Mouse (Mus musculus) hindbrain, embryonic 11.5 days (tissue): Measurements from ENCODE around the gene Axin2. TPM values are rescaled to one million over a fixed set of nuclear protein-coding genes. Genes with fewer than 3 reads are reported as not detected.

ENCODE experiments used
- ATAC-seq: fragments of 200-750 bp; cut with Nextera tagmentation; 2 replicates; pipeline ENCODE4 v1.8.0; 2017; ENCODE audit warnings: mild to moderate bottlenecking, moderate TSS enrichment, moderate library complexity; ENCODE audit not compliant: low FRiP score
- DNase-seq: peaks from one replicate; pipeline ENCODE4 v3.0.0-alpha.2; 2015; ENCODE audit warnings: low spot score
- H3K27ac ChIP-seq: fragments of 300-500 bp; sonication (generic); 2 replicates; pipeline ENCODE4 v1.5.1; 2014; ENCODE audit warnings: mild to moderate bottlenecking, low read depth, low read length
- H3K27me3 ChIP-seq: fragments of 300-500 bp; sonication (generic); 2 replicates; pipeline ENCODE4 v1.6.1; 2014; ENCODE audit warnings: mild to moderate bottlenecking, low read length, moderate library complexity, mixed read lengths; ENCODE audit not compliant: control insufficient read depth, insufficient read depth
- H3K36me3 ChIP-seq: fragments of 300-500 bp; sonication (generic); 2 replicates; pipeline ENCODE4 v1.6.1; 2014; ENCODE audit warnings: mild to moderate bottlenecking, low read length, moderate library complexity, mixed read lengths; ENCODE audit not compliant: control insufficient read depth, insufficient read depth
- H3K4me1 ChIP-seq: fragments of 300-500 bp; sonication (generic); replicated peaks from 2 replicates; pipeline ENCODE4 v1.6.1; 2014; ENCODE audit warnings: low read length, mixed read lengths; ENCODE audit not compliant: control insufficient read depth, insufficient read depth
- H3K4me2 ChIP-seq: fragments of 300-500 bp; sonication (generic); replicated peaks from 2 replicates; pipeline ENCODE4 v1.6.1; 2014; ENCODE audit warnings: mild to moderate bottlenecking, low read depth, low read length
- H3K4me3 ChIP-seq: fragments of 300-500 bp; sonication (generic); 2 replicates; pipeline ENCODE4 v1.5.1; 2014; ENCODE audit warnings: low read depth, low read length
- H3K9ac ChIP-seq: fragments of 300-500 bp; sonication (generic); 2 replicates; pipeline ENCODE4 v1.6.1; 2014; ENCODE audit warnings: low read depth, low read length
- H3K9me3 ChIP-seq: fragments of 300-500 bp; sonication (generic); 2 replicates; pipeline ENCODE4 v1.6.1; 2016; ENCODE audit warnings: low read length; ENCODE audit not compliant: control insufficient read depth
- WGBS: fragments of 180-500 bp; shearing (Covaris S2); extraction: QIAGEN DNeasy Blood & Tissue Kit; methylation state at CpG from one replicate; pipeline ENCODE4 v1.1.7; 2014; 5-methylcytosine and 5-hydroxymethylcytosine counted together
- polyA plus RNA-seq: library from polyadenylated mRNA; unstranded; fragments of >200 nt; fragmentation: Nextera tagmentation; extraction: Ambion mirVana; gene quantifications from 2 replicates; pipeline ENCODE4 v1.2.1, GENCODE M21; 2014

Gene Axin2
- polyA plus RNA-seq, 1 experiment from 2014 or later = 26.5 TPM

DNA sequence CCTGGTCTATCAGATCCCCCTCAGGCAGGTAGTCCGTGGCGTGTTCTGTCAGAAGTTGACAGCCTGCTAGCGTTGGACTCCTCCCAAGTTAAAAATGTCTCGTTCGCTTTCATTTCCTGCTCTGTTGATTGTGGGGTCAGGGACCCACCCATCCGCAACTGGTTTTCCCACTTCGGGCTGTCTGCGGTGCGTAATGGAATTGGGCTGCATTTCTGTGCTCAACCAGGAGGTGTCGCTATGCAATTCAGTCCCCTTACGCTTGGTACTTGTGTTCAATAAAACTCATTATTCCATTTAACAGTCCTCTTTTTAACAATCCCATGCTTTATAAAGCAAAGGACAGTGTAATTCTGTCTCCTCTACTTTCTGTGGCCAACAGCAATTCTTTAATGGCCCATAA, 31.0 kb upstream of the Axin2 start:
- Histone ChIP-seq H3K9ac (no peak overlapping the region), H3K27ac (no peak overlapping the region), H3K4me3 (no peak overlapping the region), H3K27me3 (no peaks in the 10 kb centered on the region), H3K9me3 (no peaks in the 10 kb centered on the region), H3K4me2 (no peak overlapping the region), H3K4me1 (no peaks in the 10 kb centered on the region), H3K36me3 (no peaks in the 10 kb centered on the region)
- 53% methylated on average over 11 of the region's 11 CpGs for WGBS
- ATAC-seq (no peak), DNase-seq (peak; percentile 59)

DNA sequence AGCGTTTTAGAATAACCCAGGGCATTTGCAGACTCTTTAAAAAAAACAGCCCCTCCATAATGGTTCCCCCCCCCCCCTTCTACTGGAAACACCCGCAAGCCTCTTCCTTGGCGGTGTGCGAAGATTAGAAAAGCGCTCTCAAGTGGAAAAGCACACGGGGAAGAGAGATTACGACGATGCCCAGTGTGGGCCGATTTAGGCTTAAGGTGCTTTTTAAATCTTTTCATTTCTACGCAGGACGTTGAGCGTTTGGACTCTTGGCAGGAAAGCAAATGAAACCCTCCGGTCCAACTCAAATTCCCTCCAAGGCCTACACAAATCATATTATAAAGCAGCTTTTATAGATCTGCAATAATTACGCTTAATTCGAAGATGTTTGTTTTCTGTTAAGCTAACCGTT, 29.6 kb upstream of the Axin2 start:
- no peaks in the 10 kb centered on the region for H3K9me3 ChIP-seq
- H3K36me3 ChIP-seq = no peaks in the 10 kb centered on the region
- H3K4me1 ChIP-seq = 0 out of 2 replicates have a peak, but pooled peaks cover 2% of the 10 kb centered on the region
- H3K27me3 ChIP-seq = no peaks in the 10 kb centered on the region
- no peak overlapping the region for H3K27ac ChIP-seq
- DNase-seq (no peak), ATAC-seq (peak; percentile 34)
- peak overlapping the region; percentile 47 for H3K4me2 ChIP-seq
- peak overlapping the region; percentile 24; the same call in 1 of the 2 replicates for H3K9ac ChIP-seq
- H3K4me3 ChIP-seq = peak overlapping the region; percentile 21; the same call in 1 of the 2 replicates
- WGBS = 24% methylated on average over 16 of the region's 16 CpGs

DNA sequence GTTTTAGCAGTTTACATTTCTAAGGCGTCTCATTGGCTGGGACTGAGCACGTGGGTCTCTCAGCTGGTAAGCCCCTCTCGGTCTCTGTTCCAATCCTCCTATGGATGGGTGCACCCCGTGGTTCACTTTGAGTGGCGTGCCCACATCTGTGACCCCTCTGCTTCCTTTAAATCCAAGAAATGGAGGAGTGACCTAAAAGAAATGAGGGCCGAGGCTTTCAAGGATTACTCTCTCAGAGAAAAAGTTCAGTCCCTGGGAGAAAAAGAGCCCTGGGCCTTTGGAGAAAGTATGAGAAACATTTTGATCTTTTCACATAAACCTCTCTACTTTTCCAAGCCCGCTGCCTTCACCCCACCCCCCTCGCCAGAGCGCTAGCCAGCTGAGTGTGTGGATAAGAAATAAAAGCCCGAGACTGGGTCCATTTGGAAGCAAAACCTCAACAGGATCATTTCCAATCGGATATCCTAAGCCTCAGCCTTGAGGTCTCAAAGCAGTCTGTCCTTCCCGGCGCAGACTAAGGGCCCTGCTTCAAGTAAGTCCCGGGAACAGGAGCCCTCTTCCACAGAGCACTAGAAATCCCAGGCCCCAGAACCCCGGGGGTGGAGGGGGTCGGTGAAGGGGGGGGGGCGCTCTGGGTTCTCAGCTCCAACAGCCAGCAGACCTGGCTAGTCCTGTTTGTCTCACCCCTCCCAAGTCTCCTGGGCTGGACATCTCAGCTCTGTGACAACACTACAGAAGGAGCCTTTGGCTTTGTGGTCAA, 28.9 kb upstream of the Axin2 start:
- Histone ChIP-seq H3K36me3 (no peaks in the 10 kb centered on the region), H3K27me3 (no peaks in the 10 kb centered on the region), H3K9me3 (no peaks in the 10 kb centered on the region), H3K4me1 (0 out of 2 replicates have a peak, but pooled peaks cover 2% of the 10 kb centered on the region), H3K27ac (peak overlapping the region; percentile 11), H3K9ac (peak overlapping the region; percentile 3; the same call in 1 of the 2 replicates), H3K4me3 (peak overlapping the region; percentile 21), H3K4me2 (peak overlapping the region; percentile 47)
- ATAC-seq (peak; percentile 95), DNase-seq (peak; percentile 73)
- 3% methylated on average over 17 of the region's 17 CpGs for WGBS

DNA sequence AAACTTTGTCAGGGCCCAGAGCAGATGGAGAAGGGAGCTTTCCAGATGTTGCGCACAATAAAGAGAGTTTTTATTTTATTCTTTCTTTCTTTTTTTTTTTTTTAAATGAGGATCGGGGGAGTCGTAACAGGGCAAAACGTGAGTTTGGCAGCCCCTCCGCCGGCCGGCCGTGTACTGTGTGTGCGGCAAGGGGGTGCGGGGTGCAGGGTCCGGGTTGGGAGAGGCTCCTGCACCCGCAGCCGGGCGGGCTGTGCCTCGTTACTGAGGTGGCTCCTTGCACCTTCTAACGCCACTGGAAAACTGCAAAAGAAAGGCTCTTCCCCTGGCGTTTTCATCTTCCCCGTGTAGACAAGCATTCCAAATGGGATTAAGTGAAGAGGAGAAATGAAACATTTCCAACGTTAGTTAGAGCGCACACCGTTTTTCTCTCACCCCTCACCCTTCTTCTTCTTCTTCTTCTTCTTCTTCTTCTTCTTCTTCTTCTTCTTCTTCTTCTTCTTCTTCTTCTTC, 28.2 kb upstream of the Axin2 start:
- H3K36me3 ChIP-seq = no peaks in the 10 kb centered on the region
- H3K4me1 ChIP-seq = 0 out of 2 replicates have a peak, but pooled peaks cover 2% of the 10 kb centered on the region
- no peaks in the 10 kb centered on the region for H3K9me3 ChIP-seq
- no peak for ATAC-seq
- H3K9ac ChIP-seq = peak overlapping the region; percentile 28; the same call in 1 of the 2 replicates
- no peak for DNase-seq
- H3K27ac ChIP-seq = peak overlapping the region; percentile 11; the same call in 1 of the 2 replicates
- peak overlapping the region; percentile 47 for H3K4me2 ChIP-seq
- no peaks in the 10 kb centered on the region for H3K27me3 ChIP-seq
- WGBS = 4% methylated on average over 21 of the region's 21 CpGs
- peak overlapping the region; percentile 21 for H3K4me3 ChIP-seq

DNA sequence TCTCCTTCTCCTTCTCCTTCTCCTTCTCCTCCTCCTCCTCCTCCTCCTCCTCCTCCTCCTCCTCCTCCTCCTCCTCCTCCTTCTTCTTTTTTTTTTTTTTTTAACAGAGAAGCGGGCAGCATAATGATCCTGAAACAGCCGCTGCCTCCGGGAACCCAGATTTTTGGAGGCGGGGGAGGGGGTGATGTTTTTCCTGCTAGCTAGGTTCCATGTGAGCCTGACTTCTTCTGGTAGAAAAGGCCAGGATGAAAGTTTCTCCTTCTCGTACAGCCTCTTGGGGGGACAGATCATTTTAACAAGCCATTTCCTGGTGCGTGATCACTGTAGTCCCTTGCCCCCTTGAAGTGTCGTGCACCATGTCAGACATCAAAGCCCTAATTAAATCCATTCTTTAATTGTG, 27.7 kb upstream of the Axin2 start:
- H3K27ac ChIP-seq = no peak overlapping the region
- no peak overlapping the region for H3K9ac ChIP-seq
- 0 out of 2 replicates have a peak, but pooled peaks cover 2% of the 10 kb centered on the region for H3K4me1 ChIP-seq
- ATAC-seq (no peak), DNase-seq (no peak)
- WGBS = 2% methylated on average over 7 of the region's 7 CpGs
- H3K4me2 ChIP-seq = no peak overlapping the region
- no peaks in the 10 kb centered on the region for H3K9me3 ChIP-seq
- no peaks in the 10 kb centered on the region for H3K36me3 ChIP-seq
- H3K4me3 ChIP-seq = no peak overlapping the region
- H3K27me3 ChIP-seq = no peaks in the 10 kb centered on the region

DNA sequence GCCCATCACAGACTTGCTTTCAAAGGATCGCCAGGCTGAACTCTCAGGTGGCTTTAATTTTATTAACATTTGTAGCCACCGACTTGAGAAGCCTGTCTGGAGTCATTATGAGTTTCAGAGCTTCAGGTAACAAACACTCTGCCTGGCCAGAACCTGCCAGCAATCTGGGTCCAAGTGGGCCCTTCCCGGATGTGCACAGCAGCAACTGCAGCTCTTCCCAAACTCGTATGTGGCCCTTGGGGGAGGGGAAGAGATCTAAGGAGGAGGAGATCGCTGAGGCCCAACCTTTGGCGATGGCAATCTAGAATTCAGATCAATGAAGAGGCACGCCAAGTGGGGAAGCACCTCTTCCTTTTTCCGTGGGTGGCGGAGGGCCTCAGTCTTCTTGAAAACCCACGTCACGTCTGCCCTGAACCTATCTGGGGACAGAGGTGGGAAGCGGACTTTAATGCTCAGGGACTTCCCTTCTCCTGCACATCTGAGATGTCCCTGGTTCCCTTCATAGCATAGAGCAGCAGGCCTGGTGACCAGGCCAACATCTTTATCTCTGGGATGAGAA, 26.8 kb upstream of the Axin2 start:
- H3K4me2 ChIP-seq = no peak overlapping the region
- no peak for DNase-seq
- ATAC-seq = no peak
- no peak overlapping the region for H3K9ac ChIP-seq
- 0 out of 2 replicates have a peak, but pooled peaks cover 2% of the 10 kb centered on the region for H3K4me1 ChIP-seq
- H3K4me3 ChIP-seq = no peak overlapping the region
- H3K27me3 ChIP-seq = no peaks in the 10 kb centered on the region
- WGBS = 43% methylated on average over 12 of the region's 12 CpGs
- no peaks in the 10 kb centered on the region for H3K9me3 ChIP-seq
- H3K36me3 ChIP-seq = no peaks in the 10 kb centered on the region
- H3K27ac ChIP-seq = no peak overlapping the region

DNA sequence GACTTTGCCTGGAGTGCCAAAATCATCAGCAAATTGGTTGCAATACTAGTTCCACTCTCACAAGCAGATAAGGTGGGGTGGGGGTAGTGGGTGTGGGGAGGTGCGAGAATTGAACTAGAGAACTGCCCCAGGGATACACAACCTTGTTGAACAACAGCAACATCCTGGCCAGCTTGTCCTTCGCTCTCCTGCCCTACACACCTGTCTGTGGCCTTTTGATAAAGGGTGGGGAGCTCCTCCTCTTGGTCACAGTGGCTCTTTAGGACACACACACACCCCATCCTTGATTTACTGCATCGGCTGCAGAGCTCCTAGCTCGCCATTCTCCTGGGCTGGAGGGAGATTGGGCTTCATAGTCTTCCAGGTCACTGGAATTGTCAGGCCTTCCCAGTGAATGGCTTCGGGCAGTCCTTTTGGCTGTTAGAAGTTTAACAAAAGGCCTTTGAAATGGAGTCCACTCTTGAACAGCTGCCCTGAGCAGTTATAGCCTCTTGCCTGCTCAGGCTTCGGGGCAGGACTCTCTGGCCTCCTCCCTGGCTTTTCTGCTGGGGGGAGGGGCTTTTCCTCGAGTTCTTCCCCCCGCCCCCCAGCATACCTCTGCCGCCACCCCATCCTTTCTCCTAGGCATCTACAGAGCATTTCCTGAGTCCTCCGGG, 26.2 kb upstream of the Axin2 start:
- H3K9me3 ChIP-seq = no peaks in the 10 kb centered on the region
- ATAC-seq = no peak
- H3K27me3 ChIP-seq = no peaks in the 10 kb centered on the region
- DNase-seq = no peak
- 28% methylated on average over 10 of the region's 10 CpGs for WGBS
- H3K27ac ChIP-seq = no peak overlapping the region
- no peak overlapping the region for H3K9ac ChIP-seq
- no peaks in the 10 kb centered on the region for H3K36me3 ChIP-seq
- 0 out of 2 replicates have a peak, but pooled peaks cover 2% of the 10 kb centered on the region for H3K4me1 ChIP-seq
- no peak overlapping the region for H3K4me2 ChIP-seq
- H3K4me3 ChIP-seq = no peak overlapping the region

DNA sequence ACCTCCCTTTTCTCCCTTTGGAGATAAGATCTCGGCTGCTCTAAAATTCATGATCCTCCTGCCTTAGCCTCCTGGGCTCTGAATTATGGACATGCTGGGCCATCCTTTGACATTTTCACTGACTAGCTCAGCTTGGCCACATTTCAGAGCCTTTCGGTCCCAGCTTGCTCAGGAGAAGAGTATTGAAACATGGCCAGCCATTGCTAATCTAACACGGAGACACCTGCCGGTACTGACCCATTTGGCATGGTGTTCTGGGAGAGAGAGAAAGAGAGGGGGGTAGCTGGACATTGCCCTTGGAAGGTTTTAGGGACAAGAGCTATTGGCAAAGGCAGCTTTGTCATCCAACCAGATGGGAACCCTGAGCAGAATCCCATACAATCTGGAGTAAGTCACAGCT, 23.1 kb upstream of the Axin2 start:
- ATAC-seq (no peak), DNase-seq (no peak)
- H3K27me3 ChIP-seq = no peaks in the 10 kb centered on the region
- H3K9ac ChIP-seq = no peak overlapping the region
- H3K4me3 ChIP-seq = no peak overlapping the region
- H3K4me1 ChIP-seq = 0 out of 2 replicates have a peak, but pooled peaks cover 2% of the 10 kb centered on the region
- WGBS = 87% methylated on average over 4 of the region's 4 CpGs
- H3K27ac ChIP-seq = no peak overlapping the region
- no peak overlapping the region for H3K4me2 ChIP-seq
- H3K36me3 ChIP-seq = no peaks in the 10 kb centered on the region
- H3K9me3 ChIP-seq = no peaks in the 10 kb centered on the region
